Mouse (Mus musculus) ovary, postnatal 14 days (tissue): ENCODE measurements around the gene Tmem132b.
"Not testable (repeated sequence)": the region's sequence is repeated elsewhere in the genome, so short reads cannot be mapped to it uniquely, and the experiment has no call there.

Experiments used
- DNase-seq: peaks from one replicate; pipeline ENCODE4 v3.0.0; 2022; ENCODE audit warnings: low spot score

Gene Tmem132b

GRCm38 (mm10) chr5:125531634-125532033 lies at the start of gene Tmem132b:
Gene Tmem132b (plus strand): TSS chr5:125531774.
- no peak for DNase-seq

- no peak for DNase-seq
These were observed 49.1 kb upstream of the Tmem132b start for GRCm38 (mm10) chr5:125482474-125482873.

DNA sequence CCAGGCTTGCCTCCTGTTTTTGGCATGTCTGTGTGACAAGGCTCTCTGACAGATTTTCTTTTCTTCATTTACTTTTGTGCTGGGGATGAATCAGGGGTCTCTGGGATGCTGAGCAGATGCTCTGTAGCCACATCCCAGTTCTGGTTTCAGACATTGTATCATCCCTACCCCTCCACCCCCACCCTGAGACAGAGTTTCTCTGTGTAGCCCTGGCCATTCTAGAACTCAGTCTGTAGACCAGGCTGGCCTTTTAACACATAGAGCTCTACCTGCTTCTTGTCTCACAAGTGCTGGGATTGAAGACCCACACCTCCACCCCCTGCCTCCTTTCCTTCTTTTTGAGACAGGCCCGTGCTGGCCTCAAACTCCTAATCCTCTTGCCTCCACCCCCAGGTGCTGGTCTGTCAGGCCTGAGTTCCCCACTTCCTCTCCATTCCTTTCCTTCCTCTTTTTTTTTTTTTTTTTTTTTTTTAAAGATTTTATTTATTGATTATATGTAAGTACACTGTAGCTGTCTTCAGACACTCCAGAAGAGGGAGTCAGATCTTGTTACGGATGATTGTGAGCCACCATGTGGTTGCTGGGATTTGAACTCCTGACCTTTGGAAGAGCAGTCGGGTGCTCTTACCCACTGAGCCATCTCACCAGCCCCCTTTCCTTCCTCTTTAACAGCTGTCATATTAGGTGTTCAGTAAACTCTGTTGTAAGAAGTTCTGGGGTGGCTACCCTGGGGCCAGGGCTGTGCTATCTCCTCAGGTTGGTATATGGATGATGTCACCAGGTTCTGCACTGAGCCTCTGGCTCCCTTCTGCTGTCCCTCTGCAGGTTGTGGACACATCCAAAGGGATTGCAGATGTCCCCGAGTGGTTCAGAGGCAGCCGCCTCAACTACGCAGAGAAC lies 47.6 kb upstream of the Tmem132b start:
- no peak for DNase-seq

- no peak for DNase-seq
These were observed 46.4 kb upstream of the Tmem132b start for GRCm38 (mm10) chr5:125485031-125485778.

- DNase-seq = no peak
These were observed 45.5 kb upstream of the Tmem132b start for GRCm38 (mm10) chr5:125486088-125486487.

DNA sequence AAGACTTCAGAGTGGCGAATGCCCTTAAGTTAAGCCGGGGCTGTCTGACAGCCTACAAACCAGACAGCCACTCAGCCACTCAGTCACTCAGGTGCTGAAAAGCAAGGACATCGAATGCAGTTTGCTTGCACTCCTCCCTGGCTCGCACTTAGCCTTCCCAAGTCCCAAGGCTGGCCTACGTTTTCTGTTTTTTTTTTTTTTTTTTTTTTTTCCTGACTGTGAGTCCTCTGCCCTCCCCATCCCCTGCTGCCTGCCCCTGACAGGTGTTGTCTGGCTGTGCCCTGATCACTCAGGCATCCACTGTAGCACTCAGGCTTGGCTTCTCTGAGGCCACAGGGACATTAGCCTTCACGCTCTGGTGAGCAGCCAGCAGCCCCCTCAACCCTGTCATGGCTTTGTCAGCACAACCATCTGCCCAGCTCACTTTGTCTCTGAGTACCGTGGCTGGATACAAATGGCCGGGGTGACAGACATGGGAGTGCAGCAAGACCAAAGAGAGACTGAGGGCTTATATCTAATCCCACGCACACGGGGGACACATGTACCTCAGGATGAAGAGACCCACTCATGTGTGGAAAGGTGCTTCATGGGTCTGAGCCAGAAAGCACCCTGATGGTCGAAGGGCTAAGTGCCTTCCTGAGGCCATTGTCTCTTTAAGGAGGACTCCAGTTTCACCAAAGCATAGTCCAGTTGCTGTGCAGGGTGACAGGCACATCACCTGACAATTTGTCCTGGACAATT lies 44.0 kb upstream of the Tmem132b start:
- DNase-seq = no peak

DNA sequence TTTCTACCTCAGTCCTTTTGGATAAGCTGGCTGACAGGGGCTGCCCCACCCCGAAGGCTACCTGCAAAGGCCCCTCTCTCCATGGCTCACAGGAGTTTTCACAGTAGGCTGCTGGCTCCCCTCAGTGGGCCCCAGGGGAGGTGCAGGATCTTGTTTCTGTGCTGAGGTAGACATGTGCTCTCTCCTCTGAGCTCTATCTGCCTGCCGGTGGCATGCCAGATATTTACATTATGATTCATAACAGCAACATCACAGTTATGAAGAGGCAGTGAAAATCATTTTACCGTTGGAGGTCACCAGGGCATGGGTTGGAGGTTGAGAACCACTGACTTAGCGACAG lies 43.5 kb upstream of the Tmem132b start:
- DNase-seq = no peak

- DNase-seq = not testable (repeated sequence)
These were observed 42.6 kb upstream of the Tmem132b start for GRCm38 (mm10) chr5:125488953-125489352.

GRCm38 (mm10) chr5:125491107-125491506 lies 40.5 kb upstream of the Tmem132b start:
- no peak for DNase-seq

DNA sequence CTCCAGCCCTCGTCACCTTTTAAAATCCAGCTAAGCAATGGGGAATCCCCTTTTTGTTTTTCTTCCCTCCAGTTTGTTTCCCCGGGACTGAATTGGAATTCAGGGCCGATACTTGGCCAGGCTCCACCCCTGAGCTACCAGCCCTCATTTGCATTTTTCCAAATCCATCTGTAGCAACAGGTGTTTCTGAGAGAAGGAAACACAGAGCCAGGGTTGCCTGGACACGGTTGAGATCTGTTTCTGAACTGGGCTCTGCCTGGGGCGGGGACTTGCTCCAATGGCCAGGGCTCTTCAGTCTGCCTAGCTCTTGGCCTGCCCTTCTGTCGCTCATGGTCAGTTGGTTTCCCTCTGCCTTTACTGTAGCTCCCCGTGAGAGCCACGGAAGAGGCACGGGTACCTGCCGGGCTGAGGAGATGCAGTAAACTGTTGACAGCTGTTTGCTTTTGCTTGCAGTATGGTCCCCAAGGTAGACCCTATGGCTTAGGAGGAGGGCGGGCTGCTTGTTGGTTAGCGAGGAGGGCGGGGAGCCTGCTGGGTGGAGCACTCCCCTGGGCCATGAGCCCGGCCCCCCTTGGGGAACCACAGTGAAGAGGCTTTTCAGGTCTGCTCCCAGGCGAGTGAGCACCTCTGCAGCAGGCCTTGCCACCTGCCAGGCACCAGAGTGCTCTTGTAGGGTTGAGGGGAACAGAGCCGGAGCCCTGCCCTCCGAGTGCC lies 39.0 kb upstream of the Tmem132b start:
- DNase-seq = no peak

DNA sequence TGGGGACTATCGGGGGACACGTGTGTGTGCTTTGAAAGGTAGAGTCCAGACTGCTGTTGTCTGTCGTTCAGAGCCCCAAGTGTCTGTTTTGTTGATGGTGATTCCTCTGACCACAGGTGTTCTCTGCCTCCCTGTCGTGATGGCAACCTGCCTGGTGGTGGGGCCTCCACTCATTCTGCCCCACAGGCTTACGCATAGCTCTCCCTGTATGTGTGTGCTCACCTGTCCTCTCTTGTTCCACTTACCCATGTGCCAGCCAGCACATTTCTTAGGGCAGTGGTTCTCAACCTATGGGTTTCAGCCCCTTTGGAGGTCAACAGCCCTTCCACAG lies 38.5 kb upstream of the Tmem132b start:
- no peak for DNase-seq

- DNase-seq = no peak
These were observed 35.9 kb upstream of the Tmem132b start for GRCm38 (mm10) chr5:125495655-125496054.

DNA sequence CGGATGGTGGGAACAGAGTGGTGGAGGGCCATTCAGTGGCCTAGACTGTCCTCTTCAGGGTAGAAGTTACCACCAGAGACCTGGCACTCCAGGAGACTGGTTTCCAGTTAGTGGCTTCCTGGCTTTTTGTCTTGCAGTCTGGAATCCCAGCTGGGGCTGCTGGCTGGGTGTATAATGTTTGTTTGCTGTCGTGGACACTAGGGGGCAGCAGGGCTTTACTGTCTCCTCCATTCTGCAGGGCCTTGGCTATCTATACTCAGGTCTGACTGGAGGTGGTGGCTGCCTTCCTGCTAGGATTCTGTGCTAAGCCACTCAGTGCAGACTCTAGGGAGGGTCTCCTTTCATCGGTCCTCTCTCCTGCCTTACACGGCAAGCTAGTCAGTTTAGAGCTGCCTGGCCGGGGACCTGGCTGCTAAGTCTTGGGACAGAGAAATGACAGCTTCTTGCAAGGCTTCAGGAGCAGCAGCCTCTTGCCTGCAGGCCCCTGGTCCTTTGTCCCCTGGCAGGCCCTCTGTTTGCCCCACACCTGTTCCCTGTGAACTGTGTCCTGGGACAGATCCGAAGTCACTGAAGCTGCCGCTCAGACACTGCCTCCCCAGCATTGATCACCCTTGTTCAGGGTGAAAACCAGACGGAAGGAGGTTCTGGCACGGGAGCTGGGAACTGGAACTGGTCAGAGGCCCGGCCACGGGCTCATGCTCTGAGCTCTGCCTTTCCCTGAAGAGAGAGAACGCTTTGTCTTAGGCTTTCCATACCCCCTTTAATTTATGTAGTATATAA lies 33.6 kb upstream of the Tmem132b start:
- DNase-seq = peak; percentile 34

DNA sequence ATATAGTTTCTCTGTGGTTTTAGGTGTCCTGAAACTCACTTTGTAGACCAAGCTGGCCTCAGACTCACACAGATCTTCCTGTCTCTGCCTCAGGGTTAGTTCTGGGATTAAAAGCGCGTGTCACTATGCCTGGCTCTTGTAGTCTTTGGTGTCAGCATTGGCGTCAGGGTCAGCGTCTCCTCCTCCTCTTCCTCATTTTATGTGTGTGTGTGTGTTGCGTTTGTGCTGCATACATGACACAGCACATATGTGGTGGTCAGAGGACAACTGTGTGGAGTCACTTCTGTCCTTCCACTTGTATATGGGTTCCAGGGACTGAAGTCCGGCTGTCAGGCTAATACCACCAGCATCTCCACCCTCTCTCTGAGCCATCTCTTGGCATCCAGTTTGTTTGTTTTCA lies 30.1 kb upstream of the Tmem132b start:
- no peak for DNase-seq

DNA sequence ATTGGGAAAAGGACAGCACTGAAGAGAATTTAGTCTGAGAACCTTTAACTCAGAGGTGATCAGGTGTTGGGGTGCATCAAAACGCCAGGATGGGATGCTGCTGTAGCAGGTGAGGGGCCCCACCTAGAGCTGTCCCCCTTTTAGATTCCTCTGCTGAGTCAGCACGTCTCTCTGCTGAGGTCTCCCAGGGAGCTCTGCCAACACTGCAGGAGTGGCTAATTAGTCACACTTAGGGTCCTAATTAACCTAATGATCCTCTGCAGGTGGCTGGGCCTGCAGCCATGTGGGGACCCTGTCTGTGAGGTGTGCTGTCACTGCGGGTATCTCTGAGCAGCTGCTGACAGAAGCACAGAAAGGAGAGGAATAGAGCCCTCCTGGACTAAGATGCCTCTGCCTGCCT lies 29.4 kb upstream of the Tmem132b start:
- DNase-seq = no peak

- no peak for DNase-seq
These were observed 27.9 kb upstream of the Tmem132b start for GRCm38 (mm10) chr5:125503628-125504027.

GRCm38 (mm10) chr5:125504692-125505091 lies 26.9 kb upstream of the Tmem132b start:
- no peak for DNase-seq

DNA sequence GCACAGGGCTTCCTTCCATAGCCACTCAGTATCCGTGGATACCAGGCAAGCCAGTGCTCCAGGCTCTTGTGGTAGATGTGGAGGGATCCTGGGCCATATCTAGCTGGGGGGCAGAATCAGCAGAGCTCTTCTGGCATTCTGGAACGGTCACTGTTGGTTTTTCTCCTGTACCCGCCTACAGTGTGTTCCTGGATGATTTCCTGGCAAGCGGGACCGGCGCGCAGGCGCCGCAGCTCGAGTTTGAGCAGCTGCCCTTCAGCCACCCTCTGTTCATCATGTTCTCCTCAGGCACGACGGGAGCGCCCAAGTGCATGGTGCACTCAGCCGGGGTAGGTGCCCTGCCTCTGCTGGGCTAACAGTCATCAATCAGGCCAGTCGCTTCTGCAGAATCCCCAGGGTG lies 25.6 kb upstream of the Tmem132b start:
- DNase-seq = no peak

GRCm38 (mm10) chr5:125507582-125507981 lies 24.0 kb upstream of the Tmem132b start:
- no peak for DNase-seq

GRCm38 (mm10) chr5:125508006-125508405 lies 23.6 kb upstream of the Tmem132b start:
- no peak for DNase-seq

DNA sequence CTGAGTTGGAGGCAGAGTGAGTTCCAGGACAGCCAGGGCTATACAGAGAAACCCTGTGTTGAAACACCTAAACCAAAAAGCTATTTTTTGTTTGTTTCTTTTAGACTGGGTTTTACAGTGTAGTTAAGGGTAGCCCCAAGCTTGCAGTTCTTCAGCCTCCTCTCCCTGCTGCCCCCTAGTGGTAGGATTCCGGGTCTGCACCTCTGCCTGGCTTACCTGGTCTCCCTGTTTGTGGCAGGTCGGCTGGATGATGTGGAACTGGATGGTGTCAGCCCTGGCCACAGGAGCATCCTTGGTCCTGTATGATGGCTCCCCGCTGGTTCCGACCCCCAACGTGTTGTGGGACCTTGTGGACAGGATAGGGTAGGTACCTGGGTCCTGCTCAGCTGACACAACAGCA lies 22.0 kb upstream of the Tmem132b start:
- peak; percentile 37 for DNase-seq
